Mouse (Mus musculus) kidney, postnatal 0 days (tissue): ENCODE measurements around the gene Ly9. TPM values are rescaled to one million over a fixed set of nuclear protein-coding genes. Genes with fewer than 3 reads are reported as not detected.
A peak's percentile ranks its signal among the peaks of the same experiment; 100 is the strongest.

Experiments
- ATAC-seq: fragments of 200-750 bp; cut with Nextera tagmentation; replicated peaks from 2 replicates; pipeline ENCODE4 v1.8.0; 2017; ENCODE audit warnings: low read depth, moderate number of reproducible peaks, moderate TSS enrichment, moderate library complexity; ENCODE audit not compliant: low FRiP score
- DNase-seq: peaks from one replicate; pipeline ENCODE4 v3.0.0-alpha.2; 2016; ENCODE audit warnings: low spot score
- H3K27ac ChIP-seq: fragments of 300-500 bp; sonication (generic); 2 replicates; pipeline ENCODE4 v1.5.1; 2014; ENCODE audit warnings: mild to moderate bottlenecking
- H3K27me3 ChIP-seq: fragments of 300-500 bp; sonication (generic); 2 replicates; pipeline ENCODE4 v1.6.1; 2014; ENCODE audit warnings: low read length, mixed read lengths; ENCODE audit not compliant: insufficient read depth
- H3K36me3 ChIP-seq: fragments of 300-500 bp; sonication (generic); 2 replicates; pipeline ENCODE4 v1.6.1; 2014; ENCODE audit warnings: low read length, mixed read lengths; ENCODE audit not compliant: insufficient read depth
- H3K4me1 ChIP-seq: fragments of 300-500 bp; sonication (generic); replicated peaks from 2 replicates; pipeline ENCODE4 v1.6.1; 2014; ENCODE audit warnings: antibody characterized with exemption, low read length, mixed read lengths; ENCODE audit not compliant: insufficient read depth
- H3K4me2 ChIP-seq: fragments of 300-500 bp; sonication (generic); 2 replicates; pipeline ENCODE4 v1.6.1; 2014; ENCODE audit warnings: mild to moderate bottlenecking, low read length, moderate library complexity, mixed read lengths
- H3K4me3 ChIP-seq: fragments of 300-500 bp; sonication (generic); replicated peaks from 2 replicates; pipeline ENCODE4 v1.5.1; 2014; ENCODE audit warnings: low read depth, low read length
- H3K9ac ChIP-seq: fragments of 300-500 bp; sonication (generic); 2 replicates; pipeline ENCODE4 v1.6.1; 2014; ENCODE audit warnings: low read depth, low read length
- H3K9me3 ChIP-seq: fragments of 300-500 bp; sonication (generic); replicated peaks from 2 replicates; pipeline ENCODE4 v1.6.1; 2016; ENCODE audit warnings: low read length, inconsistent platforms, mixed read lengths
- CTCF ChIP-seq: IDR thresholded peaks from 2 replicates; pipeline ENCODE4 v1.5.1; 2016; ENCODE audit warnings: antibody characterized with exemption, low read depth, mild to moderate bottlenecking, moderate library complexity
- WGBS: fragments of 180-500 bp; shearing (Covaris S2); extraction: QIAGEN DNeasy Blood & Tissue Kit; methylation state at CpG from one replicate; pipeline ENCODE4 v1.1.7; 2014; 5-methylcytosine and 5-hydroxymethylcytosine counted together
- polyA plus RNA-seq: library from polyadenylated mRNA; unstranded; fragments of >200 nt; fragmentation: Nextera tagmentation; extraction: Ambion mirVana; gene quantifications from 2 replicates; pipeline ENCODE4 v1.2.1, GENCODE M21; 2015

Ly9 gene
- polyA plus RNA-seq, 1 experiment from 2014 or later = 0.17 TPM

DNA sequence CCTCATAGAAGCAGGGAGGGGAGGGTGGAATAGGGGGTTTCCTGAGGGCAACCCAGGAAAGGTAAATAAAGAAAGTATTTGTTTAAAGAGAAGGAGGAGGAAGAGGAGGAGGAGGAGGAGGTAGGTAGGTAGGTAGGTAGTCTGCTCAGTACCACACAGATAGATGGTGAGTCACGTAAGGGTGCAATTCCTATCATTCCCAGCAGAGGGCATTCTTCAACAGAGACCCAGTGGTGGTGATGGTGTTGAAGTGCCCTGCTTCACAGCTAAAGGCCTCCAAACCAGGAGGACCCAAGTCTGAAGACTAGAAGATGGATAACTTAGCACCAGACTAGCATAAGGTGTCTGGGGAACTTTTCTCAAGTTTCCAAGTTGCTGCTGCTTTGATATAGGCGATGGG, 2.8 kb upstream of the Ly9 start:
- WGBS = 96% methylated on average over 2 of the region's 2 CpGs
- Histone ChIP-seq H3K27me3 (no peaks in the 10 kb centered on the region), H3K36me3 (no peaks in the 10 kb centered on the region), H3K27ac (no peak overlapping the region), H3K4me2 (no peak overlapping the region), H3K4me3 (no peak overlapping the region), H3K9me3 (no peaks in the 10 kb centered on the region), H3K4me1 (no peaks in the 10 kb centered on the region), H3K9ac (no peak overlapping the region)
- TF ChIP-seq CTCF = peak; percentile 43
- DNase-seq (no peak), ATAC-seq (no peak)

- no peak overlapping the region for H3K9ac ChIP-seq
- no peaks in the 10 kb centered on the region for H3K9me3 ChIP-seq
- DNase-seq = no peak
- no peaks in the 10 kb centered on the region for H3K36me3 ChIP-seq
- H3K4me2 ChIP-seq = no peak overlapping the region
- H3K4me3 ChIP-seq = no peak overlapping the region
- no peak for TF ChIP-seq CTCF
- ATAC-seq = no peak
- no peaks in the 10 kb centered on the region for H3K27me3 ChIP-seq
- no peak overlapping the region for H3K27ac ChIP-seq
- 70% methylated on average over 3 of the region's 3 CpGs for WGBS
- no peaks in the 10 kb centered on the region for H3K4me1 ChIP-seq
These were observed 554 bp downstream of the Ly9 start for GRCm38 (mm10) chr1:171606656-171607055.

DNA sequence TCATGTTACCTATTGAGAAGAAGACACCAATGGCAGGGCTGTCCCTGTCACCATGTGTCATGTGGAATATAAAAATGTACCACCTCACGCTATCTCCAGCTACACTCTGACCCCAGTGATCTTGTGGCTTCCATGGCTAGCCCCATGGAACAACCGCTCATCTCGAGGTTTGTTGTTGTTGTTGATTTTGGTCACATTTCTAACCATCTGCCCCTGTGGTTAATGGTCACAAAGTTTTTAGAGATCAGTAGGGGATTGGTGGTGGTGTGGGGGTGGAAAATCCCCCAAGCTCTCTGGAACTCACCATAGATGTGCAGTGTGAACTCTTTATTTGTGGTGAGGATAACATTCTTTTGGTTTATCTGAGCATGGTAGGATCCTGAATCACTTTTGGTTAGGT, 2.5 kb downstream of the Ly9 start:
- ATAC-seq = no peak

GRCm38 (mm10) chr1:171584584-171584983, 22.6 kb downstream of the Ly9 start:
- WGBS = 88% methylated on average over 2 of the region's 2 CpGs
- Histone ChIP-seq H3K4me3 (no peak overlapping the region), H3K9me3 (no peaks in the 10 kb centered on the region), H3K4me2 (no peak overlapping the region), H3K36me3 (no peaks in the 10 kb centered on the region), H3K27ac (no peak overlapping the region), H3K9ac (no peak overlapping the region), H3K27me3 (no peaks in the 10 kb centered on the region), H3K4me1 (no peaks in the 10 kb centered on the region)
- TF ChIP-seq CTCF = no peak
- no peak for DNase-seq
- no peak for ATAC-seq

More for the DNA sequence above, 2.5 kb downstream of the Ly9 start:
- Histone ChIP-seq H3K27ac (no peak overlapping the region), H3K36me3 (no peaks in the 10 kb centered on the region), H3K9ac (no peak overlapping the region), H3K27me3 (no peaks in the 10 kb centered on the region), H3K4me1 (no peaks in the 10 kb centered on the region), H3K9me3 (no peaks in the 10 kb centered on the region), H3K4me3 (no peak overlapping the region), H3K4me2 (no peak overlapping the region)
- no peak for DNase-seq
- no peak for TF ChIP-seq CTCF
- WGBS = 74% methylated on average over 3 of the region's 3 CpGs

DNA sequence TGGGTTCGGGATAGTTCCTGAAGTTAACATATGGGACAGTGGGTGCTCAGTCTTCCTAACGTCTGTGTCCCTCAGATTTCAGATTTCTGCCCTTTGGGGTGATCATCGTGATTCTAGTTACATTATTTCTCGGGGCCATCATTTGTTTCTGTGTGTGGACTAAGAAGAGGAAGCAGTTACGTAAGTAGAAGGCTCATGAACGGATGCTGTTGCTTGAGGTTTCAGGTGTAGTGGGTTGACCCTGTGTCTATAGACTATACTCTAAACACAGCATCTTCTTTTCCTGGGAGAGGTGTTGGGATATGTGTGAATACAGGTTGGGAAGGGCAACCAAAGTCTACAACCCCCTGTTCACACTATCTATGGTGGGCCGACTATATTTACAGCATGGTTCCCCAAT, 30.0 kb downstream of the Ly9 start:
- H3K9me3 ChIP-seq = no peaks in the 10 kb centered on the region
- H3K9ac ChIP-seq = no peak overlapping the region
- 84% methylated on average over 7 of the region's 7 CpGs for WGBS
- H3K27ac ChIP-seq = no peak overlapping the region
- no peak overlapping the region for H3K4me3 ChIP-seq
- ATAC-seq (no peak), DNase-seq (no peak)
- H3K27me3 ChIP-seq = no peaks in the 10 kb centered on the region
- H3K36me3 ChIP-seq = no peaks in the 10 kb centered on the region
- H3K4me1 ChIP-seq = no peaks in the 10 kb centered on the region
- no peak overlapping the region for H3K4me2 ChIP-seq
- TF ChIP-seq CTCF = no peak

GRCm38 (mm10) chr1:171568436-171568835, 38.8 kb downstream of the Ly9 start:
- TF ChIP-seq CTCF = peak; percentile 13; the same call in 1 of the 2 replicates
- no peak for ATAC-seq
- 64% methylated on average over 2 of the region's 2 CpGs for WGBS

DNA sequence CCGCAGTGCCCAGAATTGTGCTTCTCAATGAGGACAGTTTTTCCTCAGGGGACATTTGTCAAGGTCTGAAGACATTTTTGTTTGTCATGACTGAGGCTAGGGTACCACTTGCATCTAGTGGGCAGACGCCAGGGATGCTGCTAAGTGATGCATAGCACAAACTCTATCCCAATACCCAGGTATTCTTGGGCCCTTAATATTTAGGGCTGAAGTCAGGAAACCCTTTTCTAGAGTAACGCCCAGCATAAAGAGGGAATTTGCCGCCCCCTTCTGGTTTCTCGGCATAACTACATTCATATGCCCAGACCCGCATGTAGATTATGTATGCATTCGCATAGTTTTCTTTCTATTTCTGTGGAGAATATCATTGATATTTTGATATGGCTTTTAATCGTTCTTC, 40.4 kb downstream of the Ly9 start:
- H3K36me3 ChIP-seq = no peaks in the 10 kb centered on the region
- H3K4me3 ChIP-seq = no peak overlapping the region
- no peaks in the 10 kb centered on the region for H3K4me1 ChIP-seq
- H3K4me2 ChIP-seq = no peak overlapping the region
- DNase-seq = peak; percentile 87
- no peak overlapping the region for H3K9ac ChIP-seq
- no peaks in the 10 kb centered on the region for H3K27me3 ChIP-seq
- 24% methylated on average over 8 of the region's 8 CpGs for WGBS
- no peak overlapping the region for H3K27ac ChIP-seq
- TF ChIP-seq CTCF = peak; percentile 79
- H3K9me3 ChIP-seq = no peaks in the 10 kb centered on the region
- no peak for ATAC-seq

More at GRCm38 (mm10) chr1:171568436-171568835, 38.8 kb downstream of the Ly9 start:
- no peak overlapping the region for H3K4me3 ChIP-seq
- H3K9ac ChIP-seq = no peak overlapping the region
- no peak for DNase-seq
- no peak overlapping the region for H3K4me2 ChIP-seq
- H3K9me3 ChIP-seq = no peaks in the 10 kb centered on the region
- no peaks in the 10 kb centered on the region for H3K4me1 ChIP-seq
- H3K27me3 ChIP-seq = no peaks in the 10 kb centered on the region
- no peak overlapping the region for H3K27ac ChIP-seq
- H3K36me3 ChIP-seq = no peaks in the 10 kb centered on the region
